Mouse (Mus musculus) cerebellum, adult 11-12 months (tissue): ENCODE results near the gene Dlgap4.

ENCODE experiments used
- DNase-seq: peaks from one replicate; pipeline ENCODE4 v3.0.0; 2022

The Dlgap4 gene

DNA sequence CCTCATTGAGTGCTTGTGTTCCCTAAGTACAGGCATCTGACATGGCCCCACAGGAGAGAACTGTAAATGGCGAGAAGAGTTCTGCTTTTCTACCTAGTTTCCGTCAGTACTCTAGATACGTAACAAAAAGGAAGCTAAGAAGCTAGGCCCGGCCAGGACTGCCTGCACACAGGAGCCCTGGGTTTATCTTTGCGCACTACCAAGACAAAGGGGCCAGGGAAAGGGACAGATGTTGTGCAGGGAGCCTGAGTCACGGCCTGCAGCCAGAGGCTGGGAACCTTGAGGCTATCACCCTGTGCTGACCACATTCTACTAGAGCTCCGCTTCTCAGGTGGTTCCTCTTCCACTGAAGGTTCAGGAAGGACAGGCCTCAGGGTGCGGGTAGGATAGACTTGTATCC is 136.2 kb downstream of the Dlgap4 start:
- no peak for DNase-seq

- no peak for DNase-seq
Measured at GRCm38 (mm10) chr2:156756937-156757336, 143.4 kb downstream of the Dlgap4 start.

DNA sequence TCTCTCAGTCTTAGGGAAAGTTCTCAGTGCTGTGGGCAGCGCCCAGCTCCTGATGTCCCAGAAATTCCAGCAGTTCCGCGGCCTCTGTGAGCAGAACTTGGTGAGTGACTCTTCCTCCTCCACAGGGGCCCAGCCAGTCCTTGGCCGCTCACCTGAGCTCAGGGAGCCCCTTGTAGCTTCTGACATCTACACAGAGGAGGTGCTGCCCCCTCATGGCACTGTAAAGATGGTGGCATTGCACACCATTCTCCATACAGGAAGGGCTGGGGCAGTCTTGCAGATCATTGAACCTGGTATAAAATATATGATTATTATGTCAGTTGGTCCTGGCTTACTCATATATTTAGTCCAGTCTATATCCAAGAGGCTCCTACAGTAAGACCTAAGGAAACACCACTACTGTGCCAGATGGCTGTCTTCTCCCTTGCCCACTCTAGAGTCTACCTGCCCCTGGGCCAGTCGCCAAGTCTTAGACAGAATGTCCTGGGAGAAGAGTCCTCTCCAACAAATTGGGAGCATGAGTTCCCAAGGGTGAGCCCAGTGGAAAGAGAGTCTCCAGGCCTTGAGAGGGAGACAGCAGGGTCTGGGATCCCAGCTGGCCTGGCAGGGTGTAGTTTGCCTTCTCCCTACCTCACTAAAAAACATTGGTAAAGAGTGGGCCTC is 147.5 kb downstream of the Dlgap4 start:
- no peak for DNase-seq

DNA sequence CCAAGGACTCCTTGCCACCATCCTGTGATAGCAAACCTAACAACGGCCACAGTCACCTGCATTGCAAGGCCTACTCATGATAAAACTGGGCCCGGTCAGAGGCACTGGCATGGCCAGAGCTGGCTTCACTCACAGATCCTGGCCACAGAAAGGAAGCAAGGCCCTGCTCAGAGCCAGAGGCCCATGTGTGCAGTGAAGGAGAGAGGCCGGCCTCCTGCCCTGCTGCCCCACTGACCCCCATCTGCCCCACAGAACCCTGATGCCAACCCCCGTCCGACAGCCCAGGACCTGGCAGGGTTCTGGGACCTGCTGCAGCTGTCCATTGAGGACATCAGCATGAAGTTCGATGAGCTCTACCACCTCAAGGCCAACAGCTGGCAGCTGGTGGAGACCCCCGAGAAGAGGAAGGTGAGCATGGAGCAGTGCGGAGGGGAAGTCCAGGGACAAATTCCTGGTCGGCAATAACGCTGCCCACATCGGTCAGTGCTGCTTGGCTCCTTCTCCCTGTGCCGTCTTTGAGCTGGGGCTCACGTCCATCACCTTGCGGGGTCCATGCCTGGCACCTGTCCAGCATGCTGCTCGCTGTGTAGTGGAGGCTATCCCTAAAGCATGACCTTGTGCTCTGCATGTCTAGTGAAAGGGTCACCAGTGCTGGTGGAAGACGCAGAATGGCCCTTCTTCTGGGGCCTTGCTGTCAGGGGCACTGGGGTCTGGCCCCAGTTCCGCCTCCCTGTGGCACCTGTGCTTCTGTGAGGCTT is 148.2 kb downstream of the Dlgap4 start:
- peak; percentile 36 for DNase-seq

DNA sequence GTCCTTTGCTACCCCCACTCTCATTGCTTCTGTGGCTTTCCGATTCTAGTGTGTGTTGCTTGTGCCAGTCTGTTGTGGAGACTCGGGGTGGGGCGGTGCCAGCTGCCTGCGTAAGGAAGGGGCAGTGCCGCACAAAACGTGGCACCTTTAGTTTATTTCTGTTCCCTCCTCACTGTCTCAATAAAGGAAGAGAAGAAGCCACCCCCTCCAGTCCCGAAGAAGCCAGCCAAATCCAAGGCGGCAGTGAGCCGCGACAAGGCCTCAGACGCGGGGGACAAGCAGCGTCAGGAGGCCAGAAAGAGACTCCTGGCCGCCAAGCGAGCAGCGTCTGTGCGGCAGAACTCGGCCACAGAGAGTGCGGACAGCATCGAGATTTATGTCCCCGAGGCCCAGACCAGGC is 149.0 kb downstream of the Dlgap4 start:
- no peak for DNase-seq

DNA sequence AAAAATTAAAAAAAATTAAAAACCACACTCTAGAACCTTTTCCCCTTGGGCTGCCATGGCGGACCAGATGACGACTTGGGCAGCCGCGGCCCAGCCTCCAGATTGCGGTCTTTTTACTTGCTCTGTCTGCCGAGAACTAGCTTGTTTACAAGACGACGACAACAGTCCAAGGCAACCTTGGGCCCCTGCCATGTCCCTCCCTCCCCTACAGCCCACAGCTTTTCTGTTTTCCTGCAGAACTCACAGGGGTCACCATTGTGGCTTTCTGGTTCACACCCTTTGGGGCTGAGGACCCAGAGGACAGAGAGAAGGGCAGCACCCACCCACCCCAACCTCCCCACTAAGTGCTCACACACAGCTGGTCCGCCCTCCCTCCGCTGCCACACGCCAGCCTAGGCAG is 149.6 kb downstream of the Dlgap4 start:
- no peak for DNase-seq

DNA sequence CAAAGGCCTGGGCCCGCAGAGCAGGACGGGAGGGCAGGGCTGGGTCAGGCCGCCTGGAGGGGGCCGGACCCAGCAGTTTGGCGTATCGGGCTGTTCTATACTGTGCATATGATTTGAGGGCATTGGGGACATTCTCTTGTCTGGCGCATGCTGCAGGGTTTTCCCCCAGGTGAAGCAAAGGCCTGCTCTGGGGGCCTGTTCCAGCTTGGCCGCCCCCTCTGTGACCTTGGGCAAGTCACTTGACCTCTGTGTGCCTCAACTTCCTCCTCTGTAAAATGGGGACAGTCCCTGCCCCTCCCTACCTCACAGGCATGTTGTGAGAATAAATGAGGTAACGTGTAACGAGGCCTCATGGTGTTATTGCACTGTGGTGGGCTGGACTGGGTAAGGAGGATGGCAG is 150.5 kb downstream of the Dlgap4 start:
- DNase-seq, result no peak

DNA sequence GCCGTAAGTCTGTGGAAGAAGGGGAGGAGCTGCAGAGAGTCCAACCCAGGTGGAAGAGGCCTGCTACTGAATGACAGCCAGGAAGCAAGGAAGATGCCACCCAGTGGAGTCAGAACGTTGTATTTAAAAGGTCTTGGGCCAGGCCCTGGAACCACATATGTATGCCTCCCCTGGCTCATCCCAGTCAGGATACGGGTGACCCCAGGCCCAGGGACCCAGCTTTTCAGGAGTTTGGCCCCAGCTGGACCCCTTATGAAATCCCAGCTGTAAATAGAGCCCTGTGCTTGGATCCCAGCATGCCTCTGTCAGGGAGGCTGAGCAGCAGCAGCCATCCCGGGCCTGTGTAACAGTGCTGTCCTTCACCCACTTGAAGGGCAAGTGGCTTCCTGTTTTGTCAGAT is 151.2 kb downstream of the Dlgap4 start:
- no peak for DNase-seq

- DNase-seq, result no peak
Measured at GRCm38 (mm10) chr2:156765593-156765992, 152.1 kb downstream of the Dlgap4 start.

GRCm38 (mm10) chr2:156766227-156767019 is 152.9 kb downstream of the Dlgap4 start:
- DNase-seq, result no peak

GRCm38 (mm10) chr2:156767108-156767507 is 153.6 kb downstream of the Dlgap4 start:
- DNase-seq, result no peak

DNA sequence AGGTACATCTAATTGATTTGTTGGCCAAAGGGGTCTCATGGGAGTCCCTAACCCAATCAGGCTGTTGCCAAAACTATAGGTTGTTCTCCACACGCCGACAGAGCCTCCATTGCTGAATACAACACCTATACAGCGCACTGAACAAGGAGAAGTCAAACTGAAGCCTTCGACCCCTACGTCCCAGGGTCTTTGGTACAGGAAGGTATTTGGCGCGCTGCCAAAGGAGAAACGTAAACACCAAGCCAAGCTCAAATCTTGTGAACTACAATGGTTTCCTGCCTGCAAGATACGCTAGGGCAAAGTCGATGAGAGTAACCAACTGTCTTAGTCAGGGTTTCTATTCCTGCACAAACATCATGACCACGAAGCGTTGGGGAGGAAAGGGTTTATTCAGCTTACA is 155.8 kb downstream of the Dlgap4 start:
- DNase-seq, result no peak

- no peak for DNase-seq
Measured at GRCm38 (mm10) chr2:156773470-156773869, 160.0 kb downstream of the Dlgap4 start.

DNA sequence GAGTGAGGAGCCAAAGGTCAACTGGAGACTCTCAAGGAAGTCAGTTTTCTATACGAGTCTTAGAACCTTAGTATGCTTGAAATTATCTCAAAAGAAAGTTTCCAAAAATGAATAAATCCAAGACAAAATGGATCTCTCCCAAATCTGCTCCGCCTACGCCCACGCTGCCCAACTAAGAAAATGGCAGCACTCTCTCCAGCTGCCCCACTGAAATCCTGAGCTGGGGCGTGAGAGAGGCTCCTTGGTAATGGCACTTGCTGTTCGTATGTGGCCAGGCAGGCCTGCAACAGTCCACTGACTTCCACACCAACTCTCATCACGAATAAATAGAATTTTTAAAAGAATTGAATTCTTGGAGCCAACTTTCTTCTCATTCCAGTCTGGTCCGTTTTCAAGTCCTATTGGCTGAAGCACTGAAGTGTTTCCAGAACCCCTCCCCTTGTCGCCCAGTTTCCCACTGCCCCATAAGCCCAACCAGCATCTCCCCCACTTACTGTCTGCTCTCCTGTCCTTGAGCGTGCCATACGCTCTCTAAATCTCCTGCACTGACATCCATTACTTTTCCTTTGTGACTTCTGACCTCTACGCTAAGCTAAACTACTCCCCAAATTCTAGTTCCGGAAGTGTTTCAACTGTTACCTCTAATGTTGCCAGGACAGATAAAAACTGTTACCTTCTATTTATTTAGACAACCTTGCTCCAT is 160.7 kb downstream of the Dlgap4 start:
- no peak for DNase-seq

- no peak for DNase-seq
Measured at GRCm38 (mm10) chr2:156774738-156775454, 161.4 kb downstream of the Dlgap4 start, which contains the start of gene Myl9. TSS of gene Myl9 (plus strand) at chr2:156775420.

GRCm38 (mm10) chr2:156775455-156776435 is 162.2 kb downstream of the Dlgap4 start:
- DNase-seq, result no peak

DNA sequence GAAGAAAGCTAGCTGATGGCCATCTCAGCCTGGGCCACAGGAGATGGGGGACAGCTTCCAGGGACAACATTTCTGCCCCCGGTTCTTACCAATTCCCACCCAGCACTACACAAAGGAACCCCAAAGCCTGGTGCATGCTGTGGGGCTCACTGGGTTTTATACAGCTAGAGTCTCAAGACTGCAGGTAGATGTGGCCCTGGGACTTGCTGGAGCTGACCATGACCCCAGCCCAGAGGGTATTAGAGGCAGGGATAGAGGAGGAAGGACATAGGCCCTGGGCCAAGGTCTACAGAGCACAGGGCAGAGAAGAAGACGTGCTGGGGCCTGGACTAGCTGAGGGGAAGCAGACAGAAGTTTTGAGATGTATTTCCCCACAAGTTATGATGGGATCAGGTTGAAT is 163.4 kb downstream of the Dlgap4 start:
- DNase-seq, result no peak

GRCm38 (mm10) chr2:156777326-156778004 is 164.0 kb downstream of the Dlgap4 start:
- DNase-seq, result no peak

DNA sequence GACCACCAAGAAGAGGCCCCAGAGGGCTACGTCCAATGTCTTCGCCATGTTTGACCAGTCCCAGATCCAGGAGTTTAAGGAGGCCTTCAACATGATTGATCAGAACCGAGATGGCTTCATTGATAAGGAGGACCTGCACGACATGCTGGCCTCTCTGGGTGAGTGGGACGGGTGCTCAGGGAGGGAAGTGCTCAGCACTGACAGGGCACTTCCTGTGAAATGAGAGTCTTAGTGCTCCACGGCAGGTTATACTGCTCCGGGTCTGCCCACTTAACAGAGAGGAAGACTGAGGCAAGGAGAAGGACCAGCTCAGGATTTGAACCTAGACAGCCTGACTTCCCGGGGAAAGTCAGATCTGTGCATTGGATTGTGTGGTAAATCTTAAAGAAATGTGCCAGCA is 165.1 kb downstream of the Dlgap4 start:
- no peak for DNase-seq

- DNase-seq, result no peak
Measured at GRCm38 (mm10) chr2:156779036-156779435, 165.5 kb downstream of the Dlgap4 start.

- no peak for DNase-seq
Measured at GRCm38 (mm10) chr2:156779488-156779887, 166.0 kb downstream of the Dlgap4 start.
